Mouse (Mus musculus) midbrain, embryonic 13.5 days (tissue): ENCODE measurements around the gene Hal. TPM values are rescaled to one million over a fixed set of nuclear protein-coding genes. Genes with fewer than 3 reads are reported as not detected.

Experiments
- polyA plus RNA-seq: library from polyadenylated mRNA; unstranded; fragments of >200 nt; fragmentation: Nextera tagmentation; extraction: Ambion mirVana; gene quantifications from 2 replicates; pipeline ENCODE4 v1.2.1, GENCODE M21; 2015

Hal gene
- polyA plus RNA-seq, 1 experiment from 2014 or later, result 0.08 TPM

Other genes starting within 250 kb of the Hal start
- gene Elk3, start 177.6 kb upstream of the Hal start, polyA plus RNA-seq, result 7.7 and 8.5 TPM in 2 replicates
- 104 and 106 TPM in 2 replicates for gene Lta4h, start 35.4 kb upstream of the Hal start, polyA plus RNA-seq
- 0.15 TPM in 2 replicates for gene Amdhd1, start 51.3 kb downstream of the Hal start, polyA plus RNA-seq
- gene Ccdc38, start 51.9 kb downstream of the Hal start, polyA plus RNA-seq, result 0.46 and 0.57 TPM in 2 replicates
- gene Snrpf, start 100.9 kb downstream of the Hal start, polyA plus RNA-seq, result 95.8 and 101 TPM in 2 replicates
- gene Ntn4, start 151.9 kb downstream of the Hal start, polyA plus RNA-seq, result 2.0 and 2.1 TPM in 2 replicates